Mouse (Mus musculus) embryonic facial prominence, embryonic 15.5 days (tissue): ENCODE measurements around the gene Tsc22d1. TPM values are rescaled to one million over a fixed set of nuclear protein-coding genes. Genes with fewer than 3 reads are reported as not detected.

Experiments used
- ATAC-seq: fragments of 200-750 bp; cut with Nextera tagmentation; 2 replicates; pipeline ENCODE4 v1.8.0; 2017; ENCODE audit warnings: low read depth, moderate TSS enrichment; ENCODE audit not compliant: insufficient number of reproducible peaks, low FRiP score, low TSS enrichment
- H3K27ac ChIP-seq: fragments of 300-500 bp; sonication (generic); replicated peaks from 2 replicates; pipeline ENCODE4 v1.5.1; 2015; ENCODE audit warnings: mild to moderate bottlenecking, inconsistent platforms
- H3K27me3 ChIP-seq: fragments of 300-500 bp; sonication (generic); 2 replicates; pipeline ENCODE4 v1.6.1; 2015; ENCODE audit warnings: inconsistent platforms
- H3K36me3 ChIP-seq: fragments of 300-500 bp; sonication (generic); 2 replicates; pipeline ENCODE4 v1.6.1; 2015; ENCODE audit warnings: mild to moderate bottlenecking, inconsistent platforms
- H3K4me1 ChIP-seq: fragments of 300-500 bp; sonication (generic); 2 replicates; pipeline ENCODE4 v1.6.1; 2015; ENCODE audit warnings: inconsistent platforms
- H3K4me2 ChIP-seq: fragments of 300-500 bp; sonication (generic); replicated peaks from 2 replicates; pipeline ENCODE4 v1.6.1; 2015; ENCODE audit warnings: mild to moderate bottlenecking, inconsistent platforms
- H3K4me3 ChIP-seq: fragments of 300-500 bp; sonication (generic); replicated peaks from 2 replicates; pipeline ENCODE4 v1.5.1; 2015; ENCODE audit warnings: mild to moderate bottlenecking, inconsistent platforms
- H3K9ac ChIP-seq: fragments of 300-500 bp; sonication (generic); 2 replicates; pipeline ENCODE4 v1.6.1; 2015; ENCODE audit warnings: inconsistent platforms
- H3K9me3 ChIP-seq: fragments of 300-500 bp; sonication (generic); replicated peaks from 2 replicates; pipeline ENCODE4 v1.6.1; 2016; ENCODE audit warnings: inconsistent platforms
- WGBS: fragments of 180-500 bp; shearing (Covaris S2); methylation state at CpG from one replicate; pipeline ENCODE4 v1.1.7; 2015; 5-methylcytosine and 5-hydroxymethylcytosine counted together
- polyA plus RNA-seq: library from polyadenylated mRNA; unstranded; fragments of >200 nt; fragmentation: Nextera tagmentation; extraction: Ambion mirVana; gene quantifications from 2 replicates; pipeline ENCODE4 v1.2.1, GENCODE M21; 2015

The Tsc22d1 gene
- polyA plus RNA-seq, 1 experiment from 2014 or later = 514 TPM

- no peak overlapping the region for H3K9ac ChIP-seq
- WGBS = 79% methylated on average over 16 of the region's 16 CpGs
- H3K27ac ChIP-seq = 0 out of 2 replicates have a peak overlapping the region, but pooled peaks have one; percentile 63
Measured at GRCm38 (mm10) chr14:76487609-76488008, 72.8 kb downstream of the Tsc22d1 start.

GRCm38 (mm10) chr14:76488101-76489044 lies 73.6 kb downstream of the Tsc22d1 start:
- peak overlapping the region; percentile 63 for H3K27ac ChIP-seq
- no peaks in the 10 kb centered on the region for H3K27me3 ChIP-seq
- WGBS = 48% methylated on average over 18 of the region's 18 CpGs
- H3K4me3 ChIP-seq = no peak overlapping the region
- no peaks in the 10 kb centered on the region for H3K9me3 ChIP-seq
- no peaks in the 10 kb centered on the region for H3K36me3 ChIP-seq
- ATAC-seq = no peak
- no peak overlapping the region for H3K4me2 ChIP-seq
- H3K4me1 ChIP-seq = peaks cover 15% of the 10 kb centered on the region
- no peak overlapping the region for H3K9ac ChIP-seq

More at GRCm38 (mm10) chr14:76487609-76488008, 72.8 kb downstream of the Tsc22d1 start:
- ATAC-seq = no peak
- no peak overlapping the region for H3K4me2 ChIP-seq
- peaks cover 15% of the 10 kb centered on the region for H3K4me1 ChIP-seq
- no peaks in the 10 kb centered on the region for H3K36me3 ChIP-seq
- no peaks in the 10 kb centered on the region for H3K27me3 ChIP-seq
- no peaks in the 10 kb centered on the region for H3K9me3 ChIP-seq
- H3K4me3 ChIP-seq = no peak overlapping the region

- Histone ChIP-seq H3K36me3 (0 out of 2 replicates have a peak, but pooled peaks cover 6% of the 10 kb centered on the region), H3K4me2 (no peak overlapping the region), H3K27me3 (no peaks in the 10 kb centered on the region), H3K9me3 (no peaks in the 10 kb centered on the region), H3K9ac (no peak overlapping the region), H3K4me3 (no peak overlapping the region), H3K4me1 (peaks cover 15% of the 10 kb centered on the region), H3K27ac (no peak overlapping the region)
- WGBS = 49% methylated on average over 2 of the region's 2 CpGs
- ATAC-seq = peak; percentile 72; the same call in 1 of the 2 replicates
Measured at GRCm38 (mm10) chr14:76489128-76489527, 74.4 kb downstream of the Tsc22d1 start.

GRCm38 (mm10) chr14:76495022-76495421 lies 80.3 kb downstream of the Tsc22d1 start:
- no peaks in the 10 kb centered on the region for H3K9me3 ChIP-seq
- H3K9ac ChIP-seq = no peak overlapping the region
- ATAC-seq = no peak
- H3K4me1 ChIP-seq = no peaks in the 10 kb centered on the region
- H3K36me3 ChIP-seq = 0 out of 2 replicates have a peak, but pooled peaks cover 6% of the 10 kb centered on the region
- no peaks in the 10 kb centered on the region for H3K27me3 ChIP-seq
- 33% methylated on average over 5 of the region's 5 CpGs for WGBS
- no peak overlapping the region for H3K4me3 ChIP-seq
- H3K4me2 ChIP-seq = no peak overlapping the region
- H3K27ac ChIP-seq = no peak overlapping the region

GRCm38 (mm10) chr14:76497187-76497586 lies 82.4 kb downstream of the Tsc22d1 start:
- no peak overlapping the region for H3K4me2 ChIP-seq
- H3K27me3 ChIP-seq = no peaks in the 10 kb centered on the region
- H3K27ac ChIP-seq = no peak overlapping the region
- H3K9me3 ChIP-seq = no peaks in the 10 kb centered on the region
- no peak overlapping the region for H3K9ac ChIP-seq
- no peaks in the 10 kb centered on the region for H3K4me1 ChIP-seq
- H3K36me3 ChIP-seq = 0 out of 2 replicates have a peak, but pooled peaks cover 6% of the 10 kb centered on the region
- 77% methylated on average over 9 of the region's 9 CpGs for WGBS
- ATAC-seq = no peak
- no peak overlapping the region for H3K4me3 ChIP-seq

GRCm38 (mm10) chr14:76498210-76498609 lies 83.4 kb downstream of the Tsc22d1 start:
- no peak for ATAC-seq
- WGBS = 56% methylated on average over 7 of the region's 7 CpGs
- Histone ChIP-seq H3K4me1 (no peaks in the 10 kb centered on the region), H3K9me3 (no peaks in the 10 kb centered on the region), H3K27me3 (no peaks in the 10 kb centered on the region), H3K9ac (no peak overlapping the region), H3K4me3 (no peak overlapping the region), H3K36me3 (0 out of 2 replicates have a peak, but pooled peaks cover 6% of the 10 kb centered on the region), H3K4me2 (no peak overlapping the region), H3K27ac (no peak overlapping the region)

GRCm38 (mm10) chr14:76499492-76499891 lies 84.7 kb downstream of the Tsc22d1 start:
- WGBS = 77% methylated on average over 6 of the region's 6 CpGs
- Histone ChIP-seq H3K36me3 (no peaks in the 10 kb centered on the region), H3K4me3 (no peak overlapping the region), H3K4me1 (peaks cover 8% of the 10 kb centered on the region), H3K27ac (no peak overlapping the region), H3K9ac (no peak overlapping the region), H3K9me3 (no peaks in the 10 kb centered on the region), H3K27me3 (no peaks in the 10 kb centered on the region), H3K4me2 (no peak overlapping the region)
- ATAC-seq = no peak

GRCm38 (mm10) chr14:76500036-76500435 lies 85.3 kb downstream of the Tsc22d1 start:
- Histone ChIP-seq H3K27me3 (no peaks in the 10 kb centered on the region), H3K27ac (no peak overlapping the region), H3K36me3 (no peaks in the 10 kb centered on the region), H3K9ac (no peak overlapping the region), H3K9me3 (no peaks in the 10 kb centered on the region), H3K4me2 (no peak overlapping the region), H3K4me3 (no peak overlapping the region), H3K4me1 (peaks cover 8% of the 10 kb centered on the region)
- 55% methylated on average over 5 of the region's 5 CpGs for WGBS
- ATAC-seq = no peak

GRCm38 (mm10) chr14:76503231-76503851 lies 88.6 kb downstream of the Tsc22d1 start:
- 6% methylated on average over 13 of the region's 13 CpGs for WGBS
- Histone ChIP-seq H3K27me3 (no peaks in the 10 kb centered on the region), H3K9ac (no peak overlapping the region), H3K4me2 (peak overlapping the region; percentile 60), H3K27ac (peak overlapping the region; percentile 99), H3K9me3 (no peaks in the 10 kb centered on the region), H3K36me3 (peaks cover 15% of the 10 kb centered on the region), H3K4me3 (peak overlapping the region; percentile 69), H3K4me1 (peaks cover 20% of the 10 kb centered on the region)
- no peak for ATAC-seq

- WGBS = under 1% methylated on average over 50 of the region's 52 CpGs
- peaks cover 20% of the 10 kb centered on the region for H3K4me1 ChIP-seq
- no peaks in the 10 kb centered on the region for H3K27me3 ChIP-seq
- H3K9ac ChIP-seq = peak overlapping the region; percentile 96
- H3K9me3 ChIP-seq = no peaks in the 10 kb centered on the region
- peak overlapping the region; percentile 60 for H3K4me2 ChIP-seq
- peak overlapping the region; percentile 99 for H3K27ac ChIP-seq
- H3K4me3 ChIP-seq = peak overlapping the region; percentile 69
- ATAC-seq = peak; percentile 95
- peaks cover 15% of the 10 kb centered on the region for H3K36me3 ChIP-seq
Measured at GRCm38 (mm10) chr14:76504121-76504737, 89.5 kb downstream of the Tsc22d1 start.

GRCm38 (mm10) chr14:76505101-76505438 lies 90.3 kb downstream of the Tsc22d1 start:
- peak overlapping the region; percentile 99 for H3K27ac ChIP-seq
- 1% methylated on average over 10 of the region's 10 CpGs for WGBS
- peaks cover 20% of the 10 kb centered on the region for H3K4me1 ChIP-seq
- H3K4me2 ChIP-seq = peak overlapping the region; percentile 60
- no peaks in the 10 kb centered on the region for H3K27me3 ChIP-seq
- peaks cover 15% of the 10 kb centered on the region for H3K36me3 ChIP-seq
- H3K9ac ChIP-seq = peak overlapping the region; percentile 96
- H3K9me3 ChIP-seq = no peaks in the 10 kb centered on the region
- ATAC-seq = no peak
- H3K4me3 ChIP-seq = peak overlapping the region; percentile 69
